Mouse (Mus musculus) lung, embryonic 16.5 days (tissue): ENCODE data around the gene Lmf1. TPM values are rescaled to one million over a fixed set of nuclear protein-coding genes. Genes with fewer than 3 reads are reported as not detected.
A peak's percentile ranks its signal among the peaks of the same experiment; 100 is the strongest.

ENCODE experiments used
- ATAC-seq: fragments of 200-750 bp; cut with Nextera tagmentation; 2 replicates; pipeline ENCODE4 v1.8.0; 2017; ENCODE audit warnings: low read depth, mild to moderate bottlenecking, moderate library complexity
- H3K27ac ChIP-seq: fragments of 300-500 bp; sonication (generic); 2 replicates; pipeline ENCODE4 v1.5.1; 2014; ENCODE audit warnings: mild to moderate bottlenecking, control low read depth, low read length
- H3K27me3 ChIP-seq: fragments of 300-500 bp; sonication (generic); 2 replicates; pipeline ENCODE4 v1.6.1; 2014; ENCODE audit warnings: low read depth, low read length, mixed read lengths; ENCODE audit not compliant: control insufficient read depth, insufficient read depth
- H3K36me3 ChIP-seq: fragments of 300-500 bp; sonication (generic); 2 replicates; pipeline ENCODE4 v1.6.1; 2014; ENCODE audit warnings: low read length; ENCODE audit not compliant: control insufficient read depth, insufficient read depth
- H3K4me1 ChIP-seq: fragments of 300-500 bp; sonication (generic); replicated peaks from 2 replicates; pipeline ENCODE4 v1.6.1; 2014; ENCODE audit warnings: low read length, mixed read lengths; ENCODE audit not compliant: control insufficient read depth, insufficient read depth
- H3K4me2 ChIP-seq: fragments of 300-500 bp; sonication (generic); 2 replicates; pipeline ENCODE4 v1.6.1; 2014; ENCODE audit warnings: low read depth, low read length, control low read depth
- H3K4me3 ChIP-seq: fragments of 300-500 bp; sonication (generic); 2 replicates; pipeline ENCODE4 v1.5.1; 2014; ENCODE audit warnings: mild to moderate bottlenecking, low read length, control low read depth
- H3K9ac ChIP-seq: fragments of 300-500 bp; sonication (generic); 2 replicates; pipeline ENCODE4 v1.6.1; 2014; ENCODE audit warnings: low read length, control low read depth
- H3K9me3 ChIP-seq: fragments of 300-500 bp; sonication (generic); 2 replicates; pipeline ENCODE4 v1.6.1; 2016; ENCODE audit warnings: low read length; ENCODE audit not compliant: control insufficient read depth
- WGBS: fragments of 180-500 bp; shearing (Covaris S2); extraction: QIAGEN DNeasy Blood & Tissue Kit; methylation state at CpG from one replicate; pipeline ENCODE4 v1.1.7; 2014; 5-methylcytosine and 5-hydroxymethylcytosine counted together
- polyA plus RNA-seq: library from polyadenylated mRNA; unstranded; fragments of >200 nt; fragmentation: Nextera tagmentation; extraction: Ambion mirVana; gene quantifications from 2 replicates; pipeline ENCODE4 v1.2.1, GENCODE M21; 2015

The Lmf1 gene
- polyA plus RNA-seq, 1 experiment from 2014 or later = 26.9 TPM

DNA sequence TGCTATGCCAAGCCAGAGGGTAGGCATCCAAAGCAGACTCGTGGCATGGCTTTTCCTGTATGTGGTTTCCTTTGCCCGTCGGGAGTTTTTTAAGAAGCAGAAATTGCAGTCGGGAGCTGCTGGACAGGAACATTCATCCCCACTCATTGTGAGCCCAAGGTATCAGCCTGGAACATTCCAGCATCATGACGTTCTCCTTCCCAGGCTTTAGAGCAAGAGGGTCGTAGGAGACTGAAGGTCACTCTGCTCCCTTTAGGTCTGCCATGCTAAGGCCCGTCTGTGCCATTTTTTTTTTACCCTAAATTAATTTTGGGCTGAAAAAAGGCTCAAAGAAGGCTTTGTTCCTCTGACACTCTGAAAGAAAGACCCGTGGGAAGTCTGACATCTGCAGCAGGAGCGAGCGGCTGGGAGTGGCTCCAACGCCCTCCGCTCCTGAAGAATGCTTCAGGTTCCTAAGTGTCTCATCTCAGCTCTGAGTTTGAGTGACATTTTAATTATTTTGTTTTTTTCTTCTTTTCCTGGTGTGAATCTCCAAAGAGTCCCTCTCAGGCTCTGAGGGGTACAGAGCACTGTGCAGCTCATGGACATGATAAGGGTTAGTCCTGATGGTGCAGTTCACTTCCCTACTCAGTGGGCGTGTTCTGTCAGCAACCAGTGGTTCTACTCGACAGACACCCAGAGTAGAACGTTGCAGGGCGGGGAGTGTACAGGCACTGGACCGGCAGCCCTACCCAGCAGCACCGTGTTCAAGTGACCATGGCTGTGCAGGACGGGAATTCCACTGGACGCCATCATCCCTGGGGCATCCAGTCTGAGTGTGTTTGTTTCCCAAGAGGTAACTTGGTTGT, 47.5 kb downstream of the Lmf1 start:
- H3K27me3 ChIP-seq = no peaks in the 10 kb centered on the region
- no peak overlapping the region for H3K4me3 ChIP-seq
- H3K4me2 ChIP-seq = no peak overlapping the region
- ATAC-seq = no peak
- H3K27ac ChIP-seq = no peak overlapping the region
- WGBS = 64% methylated on average over 20 of the region's 20 CpGs
- H3K9ac ChIP-seq = no peak overlapping the region
- H3K36me3 ChIP-seq = peaks cover 2% of the 10 kb centered on the region; the same call in 1 of the 2 replicates
- no peaks in the 10 kb centered on the region for H3K9me3 ChIP-seq
- H3K4me1 ChIP-seq = no peaks in the 10 kb centered on the region

GRCm38 (mm10) chr17:25630313-25630712, 51.4 kb downstream of the Lmf1 start:
- WGBS = 80% methylated on average over 5 of the region's 5 CpGs
- no peak for ATAC-seq

GRCm38 (mm10) chr17:25634070-25634469, 55.2 kb downstream of the Lmf1 start:
- WGBS = 62% methylated on average over 10 of the region's 10 CpGs
- no peak overlapping the region for H3K4me3 ChIP-seq
- ATAC-seq = peak; percentile 43; the same call in 1 of the 2 replicates
- H3K9me3 ChIP-seq = no peaks in the 10 kb centered on the region
- no peaks in the 10 kb centered on the region for H3K27me3 ChIP-seq
- peaks cover 6% of the 10 kb centered on the region; the same call in 1 of the 2 replicates for H3K36me3 ChIP-seq
- no peak overlapping the region for H3K27ac ChIP-seq
- no peak overlapping the region for H3K9ac ChIP-seq
- H3K4me1 ChIP-seq = no peaks in the 10 kb centered on the region
- no peak overlapping the region for H3K4me2 ChIP-seq

More at GRCm38 (mm10) chr17:25630313-25630712, 51.4 kb downstream of the Lmf1 start:
- H3K9ac ChIP-seq = no peak overlapping the region
- H3K36me3 ChIP-seq = peaks cover 6% of the 10 kb centered on the region; the same call in 1 of the 2 replicates
- H3K27me3 ChIP-seq = no peaks in the 10 kb centered on the region
- H3K9me3 ChIP-seq = no peaks in the 10 kb centered on the region
- H3K4me2 ChIP-seq = no peak overlapping the region
- H3K4me1 ChIP-seq = no peaks in the 10 kb centered on the region
- no peak overlapping the region for H3K4me3 ChIP-seq
- H3K27ac ChIP-seq = no peak overlapping the region

- no peaks in the 10 kb centered on the region for H3K9me3 ChIP-seq
- 64% methylated on average over 8 of the region's 8 CpGs for WGBS
- ATAC-seq = no peak
- H3K4me3 ChIP-seq = no peak overlapping the region
- no peaks in the 10 kb centered on the region for H3K4me1 ChIP-seq
- H3K27me3 ChIP-seq = no peaks in the 10 kb centered on the region
- H3K36me3 ChIP-seq = peaks cover 6% of the 10 kb centered on the region; the same call in 1 of the 2 replicates
- no peak overlapping the region for H3K9ac ChIP-seq
- H3K4me2 ChIP-seq = no peak overlapping the region
- H3K27ac ChIP-seq = no peak overlapping the region
These were observed 56.5 kb downstream of the Lmf1 start for GRCm38 (mm10) chr17:25635387-25635786.

- Histone ChIP-seq H3K27me3 (no peaks in the 10 kb centered on the region), H3K4me1 (no peaks in the 10 kb centered on the region; the same call in 1 of the 2 replicates), H3K9me3 (no peaks in the 10 kb centered on the region), H3K36me3 (peaks cover 6% of the 10 kb centered on the region; the same call in 1 of the 2 replicates), H3K9ac (no peak overlapping the region), H3K4me2 (no peak overlapping the region), H3K27ac (no peak overlapping the region), H3K4me3 (no peak overlapping the region)
- ATAC-seq = no peak
- WGBS = 91% methylated on average over 5 of the region's 5 CpGs
These were observed 56.9 kb downstream of the Lmf1 start for GRCm38 (mm10) chr17:25635806-25636205.

DNA sequence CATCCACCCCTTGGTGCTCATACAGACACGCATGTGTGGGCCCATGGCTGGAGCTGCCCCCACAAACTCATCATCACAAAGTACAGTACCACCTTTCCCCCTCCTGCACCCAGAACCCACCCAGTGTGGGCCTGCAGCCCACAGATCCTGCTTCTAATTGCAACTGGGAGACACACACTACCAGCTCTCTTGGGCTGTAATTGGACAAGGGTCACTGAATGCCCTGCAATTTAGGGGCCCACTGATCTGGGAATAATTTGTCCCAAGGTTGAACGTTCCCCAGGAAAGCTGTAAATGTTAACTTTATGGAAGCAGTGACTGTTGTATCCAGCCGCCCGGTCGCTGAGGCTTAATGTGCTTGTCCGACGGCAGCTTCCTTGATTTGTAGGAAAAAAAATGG, 59.1 kb downstream of the Lmf1 start:
- Histone ChIP-seq H3K27ac (no peak overlapping the region), H3K9me3 (no peaks in the 10 kb centered on the region), H3K9ac (no peak overlapping the region), H3K27me3 (no peaks in the 10 kb centered on the region), H3K4me1 (no peaks in the 10 kb centered on the region; the same call in 1 of the 2 replicates), H3K4me2 (no peak overlapping the region), H3K4me3 (no peak overlapping the region), H3K36me3 (peaks cover 6% of the 10 kb centered on the region; the same call in 1 of the 2 replicates)
- 88% methylated on average over 7 of the region's 7 CpGs for WGBS
- no peak for ATAC-seq

DNA sequence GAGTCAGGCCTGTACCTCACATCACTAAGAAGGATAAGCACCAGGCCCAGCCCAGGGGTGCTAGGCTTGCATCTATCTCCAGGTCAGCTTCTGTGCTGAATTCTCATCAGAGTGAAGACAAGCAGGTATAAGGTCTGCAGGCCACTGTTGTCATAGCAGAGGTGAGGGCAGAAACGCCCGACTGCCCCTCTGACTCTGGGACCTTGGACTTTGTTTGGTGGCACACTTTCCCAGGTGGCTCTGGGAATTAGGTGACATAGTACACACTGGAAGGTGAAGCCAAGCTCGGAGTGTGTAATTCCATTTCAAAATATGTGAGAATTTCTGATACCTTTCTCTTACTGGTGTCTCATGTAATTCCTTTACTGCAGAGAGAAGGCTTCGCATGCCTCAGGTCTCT, 59.6 kb downstream of the Lmf1 start:
- no peaks in the 10 kb centered on the region for H3K9me3 ChIP-seq
- H3K4me2 ChIP-seq = no peak overlapping the region
- 90% methylated on average over 4 of the region's 4 CpGs for WGBS
- H3K36me3 ChIP-seq = peaks cover 6% of the 10 kb centered on the region; the same call in 1 of the 2 replicates
- ATAC-seq = no peak
- no peak overlapping the region for H3K27ac ChIP-seq
- H3K27me3 ChIP-seq = no peaks in the 10 kb centered on the region
- H3K4me1 ChIP-seq = no peaks in the 10 kb centered on the region; the same call in 1 of the 2 replicates
- H3K4me3 ChIP-seq = no peak overlapping the region
- H3K9ac ChIP-seq = no peak overlapping the region

DNA sequence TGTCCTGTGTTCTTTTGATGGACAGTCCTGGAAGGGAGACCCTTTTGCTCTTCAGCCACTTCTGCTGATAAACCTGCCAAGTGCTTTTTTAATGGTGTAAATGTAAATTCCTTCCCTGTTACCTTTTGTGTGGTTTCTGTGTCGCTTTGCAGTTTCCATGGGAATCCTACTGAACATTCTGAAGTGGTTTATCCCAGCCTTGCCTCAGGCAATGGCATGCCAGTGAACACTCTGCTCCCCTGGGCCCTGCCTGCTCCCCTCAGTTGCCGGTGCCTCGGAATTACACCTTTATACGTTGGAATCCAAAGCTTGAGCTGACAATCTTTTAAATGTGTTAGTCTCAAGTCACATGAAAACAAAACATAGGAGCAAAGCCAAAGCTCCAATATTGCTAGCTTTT, 62.1 kb downstream of the Lmf1 start:
- Histone ChIP-seq H3K27me3 (no peaks in the 10 kb centered on the region), H3K36me3 (no peaks in the 10 kb centered on the region), H3K27ac (no peak overlapping the region), H3K4me2 (no peak overlapping the region), H3K9ac (no peak overlapping the region), H3K9me3 (no peaks in the 10 kb centered on the region), H3K4me1 (peaks cover 5% of the 10 kb centered on the region), H3K4me3 (no peak overlapping the region)
- WGBS = 49% methylated on average over 4 of the region's 4 CpGs
- no peak for ATAC-seq

- H3K36me3 ChIP-seq = no peaks in the 10 kb centered on the region
- ATAC-seq = no peak
- H3K9me3 ChIP-seq = no peaks in the 10 kb centered on the region
- no peak overlapping the region for H3K4me3 ChIP-seq
- no peak overlapping the region for H3K9ac ChIP-seq
- H3K27ac ChIP-seq = no peak overlapping the region
- no peaks in the 10 kb centered on the region for H3K27me3 ChIP-seq
- H3K4me1 ChIP-seq = peaks cover 5% of the 10 kb centered on the region
- no peak overlapping the region for H3K4me2 ChIP-seq
- 67% methylated on average over 8 of the region's 8 CpGs for WGBS
These were observed 63.1 kb downstream of the Lmf1 start for GRCm38 (mm10) chr17:25642032-25642431.
